Mouse (Mus musculus): ENCODE results near the gene Skint9. TPM values are rescaled to one million over a fixed set of nuclear protein-coding genes. Genes with fewer than 3 reads are reported as not detected.
"Not testable (repeated sequence)": the region's sequence is repeated elsewhere in the genome, so short reads cannot be mapped to it uniquely, and the experiment has no call there.

The Skint9 gene
- total RNA-seq (2018; cell fraction: chromatin; rRNA removed) = not detected
- total RNA-seq (2018; cell fraction: cytosol; rRNA removed) = not detected
- not detected for total RNA-seq (2018; cell fraction: nucleus; rRNA removed)
- not detected in 3 replicates for polyA plus RNA-seq (2018)

- Histone ChIP-seq H3K4me3 (ENCODE audit: inconsistent target) (no peak within 1 kb of the TSS), H3K36me3 (ENCODE audit: inconsistent target) (no peaks in the 10 kb centered on the region), H3K79me2 (ENCODE audit: inconsistent target) (no peaks in the 10 kb centered on the region), H3K27ac (no peak within 1 kb of the TSS)
Measured at GRCm38 (mm10) chr4:112433885-112434284, at the start of gene Skint9. Gene Skint9 (minus strand): TSS chr4:112433985.

GRCm38 (mm10) chr4:112432685-112433084, 1.1 kb downstream of the Skint9 start:
- 88% methylated on average over 1 of the region's 1 CpGs for WGBS (ENCODE audit: missing documents)

GRCm38 (mm10) chr4:112432223-112432622, 1.6 kb downstream of the Skint9 start:
- H3K36me3 ChIP-seq (ENCODE audit: inconsistent target) = no peaks in the 10 kb centered on the region

More at GRCm38 (mm10) chr4:112432685-112433084, 1.1 kb downstream of the Skint9 start:
- Histone ChIP-seq H3K79me2 (ENCODE audit: inconsistent target) (no peaks in the 10 kb centered on the region), H3K36me3 (ENCODE audit: inconsistent target) (no peaks in the 10 kb centered on the region), H3K27ac (no peak overlapping the region), H3K4me3 (ENCODE audit: inconsistent target) (no peak overlapping the region)

GRCm38 (mm10) chr4:112349111-112349510, 84.7 kb downstream of the Skint9 start:
- 89% methylated on average over 11 of the region's 17 CpGs for WGBS (ENCODE audit: missing documents)
- not testable (repeated sequence) for H3K27ac ChIP-seq; H3K36me3 ChIP-seq (ENCODE audit: inconsistent target); H3K4me3 ChIP-seq (ENCODE audit: inconsistent target); H3K79me2 ChIP-seq (ENCODE audit: inconsistent target)

More at GRCm38 (mm10) chr4:112432223-112432622, 1.6 kb downstream of the Skint9 start:
- no peaks in the 10 kb centered on the region for H3K79me2 ChIP-seq (ENCODE audit: inconsistent target)
- H3K27ac ChIP-seq = no peak overlapping the region
- H3K4me3 ChIP-seq (ENCODE audit: inconsistent target) = no peak overlapping the region

Other genes with a start within 250 kb of the Skint9 start
- gene Skint3, start 201.7 kb downstream of the Skint9 start, polyA plus RNA-seq (2018) = 0.27 to 0.40 TPM in 2 of 3 replicates, not detected in the other
- not detected in 3 replicates for gene Skint2, start 123.2 kb upstream of the Skint9 start, polyA plus RNA-seq (2018)